Mouse (Mus musculus): ENCODE data around the gene En2. TPM values are rescaled to one million over a fixed set of nuclear protein-coding genes. Genes with fewer than 3 reads are reported as not detected.
A peak's percentile ranks its signal among the peaks of the same experiment; 100 is the strongest.

The En2 gene
- total and polyA plus RNA-seq, 3 experiments, result 0.05 TPM; not detected in 2

DNA sequence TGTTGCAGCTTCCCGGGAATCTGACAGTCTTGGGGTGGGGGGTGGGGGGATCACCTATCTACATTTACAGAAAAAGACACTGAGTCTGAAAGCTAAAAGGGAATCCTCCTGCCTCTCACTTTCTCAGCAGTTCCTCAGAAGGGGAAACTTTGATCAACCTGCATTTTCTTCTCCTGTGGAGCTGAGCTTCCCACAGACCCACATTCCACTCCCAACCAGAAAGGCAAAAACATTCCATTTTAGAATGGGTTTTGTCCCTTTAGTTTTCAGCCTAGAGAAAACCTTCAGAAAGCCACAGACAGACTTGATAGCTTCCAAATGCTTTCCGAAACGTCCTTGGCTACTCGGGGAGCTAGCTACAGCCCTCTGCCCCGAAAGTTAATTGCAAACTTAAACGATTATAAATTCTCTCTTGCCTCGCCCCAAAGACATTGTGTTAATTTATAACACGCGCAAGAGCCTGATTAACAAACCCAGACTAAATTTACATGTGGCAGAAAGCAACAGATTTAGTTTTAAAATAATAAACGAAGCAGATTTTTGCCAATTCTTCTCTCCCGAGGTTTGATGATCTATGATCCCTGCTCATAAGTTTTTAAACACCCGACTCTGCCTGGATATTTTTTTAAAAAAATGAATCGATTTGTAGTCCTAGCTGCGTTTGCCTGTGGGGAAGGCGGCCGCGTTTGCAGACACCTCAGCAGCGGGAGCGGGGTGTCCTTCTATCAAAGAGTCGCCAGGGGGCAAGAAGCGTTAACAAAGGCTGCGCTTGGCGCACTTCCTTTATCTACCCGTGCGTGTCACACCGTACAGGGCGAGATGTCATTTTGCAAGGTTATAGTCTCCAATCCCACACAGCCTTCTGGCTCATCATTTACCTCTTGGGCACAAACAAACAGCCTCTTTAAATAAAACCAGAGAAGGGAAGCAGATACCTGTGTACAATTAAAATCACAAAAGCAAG is 42.7 kb upstream of the En2 start:
- intact Hi-C loops (cut with DNase I), result loop anchor here (10.0 kb wide), 1 partner anchor 262 kb away; no protein-coding TSS in a partner anchor
- Histone ChIP-seq H3K27ac (no peak overlapping the region), H3K4me3 (no peak overlapping the region), H3K27me3 (ENCODE audit: control insufficient read depth, insufficient read depth, low read length) (peaks cover 20% of the 10 kb centered on the region), H3K36me3 (ENCODE audit: control insufficient read depth, insufficient read depth, low read length) (no peaks in the 10 kb centered on the region), H3K9ac (ENCODE audit: low read depth, low read length) (no peak overlapping the region), H3K4me1 (ENCODE audit: control insufficient read depth, insufficient read depth, low read length) (no peaks in the 10 kb centered on the region), H3K79me2 (replicated peaks; ENCODE audit: control insufficient read depth, insufficient read depth, low read length) (no peaks in the 10 kb centered on the region)
- 4% methylated on average over 27 of the region's 27 CpGs for WGBS
- DNase-seq, result peak; percentile 51 to 56
- no peak for TF ChIP-seq EP300 (IDR thresholded peaks at IDR 0.05; ENCODE audit: insufficient read depth, low read depth, low read length)
- peak; percentile 80 for TF ChIP-seq CTCF (IDR thresholded peaks at IDR 0.05)

DNA sequence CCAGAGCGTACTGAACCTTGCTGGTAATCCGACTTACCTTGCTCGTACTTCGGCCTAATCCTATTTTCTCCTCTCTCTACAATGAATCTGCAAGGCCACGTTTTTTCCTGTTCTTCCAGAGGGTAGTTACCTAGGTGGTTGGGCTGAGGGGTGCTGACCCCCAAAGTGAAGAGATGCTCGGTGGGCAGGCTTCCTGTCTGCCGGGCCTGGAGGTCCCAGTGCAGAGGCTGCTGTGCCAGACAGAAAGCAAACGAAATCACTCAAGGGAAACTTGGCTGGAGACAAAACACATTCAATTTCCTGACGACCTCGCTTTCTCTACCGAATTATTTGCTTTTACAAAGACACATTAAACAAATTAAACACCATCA is 42.1 kb upstream of the En2 start:
- no peak for DNase-seq
- Histone ChIP-seq H3K4me3 (no peak overlapping the region), H3K27ac (no peak overlapping the region), H3K36me3 (ENCODE audit: control insufficient read depth, insufficient read depth, low read length) (no peaks in the 10 kb centered on the region), H3K27me3 (ENCODE audit: control insufficient read depth, insufficient read depth, low read length) (peaks cover 21% of the 10 kb centered on the region), H3K4me1 (ENCODE audit: control insufficient read depth, insufficient read depth, low read length) (no peaks in the 10 kb centered on the region), H3K79me2 (replicated peaks; ENCODE audit: control insufficient read depth, insufficient read depth, low read length) (no peaks in the 10 kb centered on the region), H3K9ac (ENCODE audit: low read depth, low read length) (no peak overlapping the region)
- TF ChIP-seq POLR2A (IDR thresholded peaks at IDR 0.05; ENCODE audit: insufficient read depth, low read depth, low read length), result no peak
- TF ChIP-seq CTCF (IDR thresholded peaks at IDR 0.05), result no peak
- TF ChIP-seq EP300 (IDR thresholded peaks at IDR 0.05; ENCODE audit: insufficient read depth, low read depth, low read length), result no peak
- 4% methylated on average over 11 of the region's 11 CpGs for WGBS
- intact Hi-C loops (cut with DNase I), result loop anchor here (10.0 kb wide), 1 partner anchor 261 kb away; no protein-coding TSS in a partner anchor

DNA sequence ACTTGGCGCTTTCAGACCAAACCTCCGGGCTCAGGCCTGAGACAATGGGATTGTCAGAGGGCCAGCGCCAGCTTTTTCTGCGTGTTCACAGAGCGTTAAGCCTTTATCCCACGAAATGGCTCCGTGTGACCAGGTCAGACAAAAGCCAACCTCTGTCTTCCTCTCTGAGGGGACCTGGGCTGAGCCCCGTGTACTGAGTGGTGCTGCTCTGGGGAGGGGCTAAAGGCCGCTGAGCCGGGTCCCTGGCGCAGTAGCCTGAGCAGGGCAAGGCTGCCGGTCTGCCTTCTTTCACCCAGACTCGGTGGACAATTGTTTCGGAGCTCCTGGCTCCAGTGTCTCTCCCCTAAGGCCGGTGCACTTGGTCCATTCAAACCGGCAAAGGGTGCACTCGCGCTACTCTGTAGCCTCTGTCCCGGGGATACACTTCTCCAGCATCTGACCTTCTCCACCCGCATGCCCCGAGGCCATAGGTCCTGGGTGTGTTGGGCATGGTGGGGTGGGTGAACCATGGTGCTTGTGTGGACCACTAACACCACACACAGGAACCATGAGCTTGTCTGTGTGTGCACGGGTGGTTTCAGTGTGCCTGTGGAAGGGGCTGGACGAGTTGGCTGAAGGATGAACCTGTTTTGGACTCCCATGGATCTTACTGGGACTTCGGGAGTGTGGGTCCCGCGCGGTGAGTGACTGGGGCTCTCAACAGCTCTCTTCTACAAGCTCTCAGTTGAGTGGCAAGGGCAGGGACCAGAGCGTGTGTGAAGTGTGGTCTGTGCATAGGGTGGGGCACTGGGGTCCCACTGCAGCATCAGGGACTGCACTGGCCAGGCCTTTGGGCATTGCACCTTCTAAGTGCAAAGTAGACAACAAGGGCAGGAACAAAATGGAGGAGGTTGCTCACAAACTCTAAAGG is 40.9 kb upstream of the En2 start:
- DNase-seq, result no peak

GRCm38 (mm10) chr5:28128851-28129250 is 36.6 kb upstream of the En2 start:
- Histone ChIP-seq H3K27me3 (ENCODE audit: control insufficient read depth, insufficient read depth, low read length) (peaks cover 16% of the 10 kb centered on the region), H3K79me2 (replicated peaks; ENCODE audit: control insufficient read depth, insufficient read depth, low read length) (no peaks in the 10 kb centered on the region), H3K9ac (ENCODE audit: low read depth, low read length) (no peak overlapping the region), H3K4me1 (ENCODE audit: control insufficient read depth, insufficient read depth, low read length) (no peaks in the 10 kb centered on the region), H3K4me3 (no peak overlapping the region), H3K27ac (no peak overlapping the region), H3K36me3 (ENCODE audit: control insufficient read depth, insufficient read depth, low read length) (no peaks in the 10 kb centered on the region)
- intact Hi-C loops (cut with DNase I), result loop anchor here (10.0 kb wide), 1 partner anchor 256 kb away; no protein-coding TSS in a partner anchor
- no peak for TF ChIP-seq EP300 (IDR thresholded peaks at IDR 0.05; ENCODE audit: insufficient read depth, low read depth, low read length)
- TF ChIP-seq POLR2A (IDR thresholded peaks at IDR 0.05; ENCODE audit: insufficient read depth, low read depth, low read length), result no peak
- no peak for TF ChIP-seq CTCF (IDR thresholded peaks at IDR 0.05)
- no peak for DNase-seq
- WGBS, result 57% methylated on average over 1 of the region's 1 CpGs

More for the DNA sequence above, 40.9 kb upstream of the En2 start:
- intact Hi-C loops (cut with DNase I), result loop anchor here (10.0 kb wide), 1 partner anchor 260 kb away; no protein-coding TSS in a partner anchor
- TF ChIP-seq CTCF (IDR thresholded peaks at IDR 0.05) (no peak), POLR2A (IDR thresholded peaks at IDR 0.05; ENCODE audit: insufficient read depth, low read depth, low read length) (no peak), EP300 (IDR thresholded peaks at IDR 0.05; ENCODE audit: insufficient read depth, low read depth, low read length) (no peak)
- Histone ChIP-seq H3K4me3 (no peak overlapping the region), H3K79me2 (replicated peaks; ENCODE audit: control insufficient read depth, insufficient read depth, low read length) (no peaks in the 10 kb centered on the region), H3K36me3 (ENCODE audit: control insufficient read depth, insufficient read depth, low read length) (no peaks in the 10 kb centered on the region), H3K27ac (no peak overlapping the region), H3K27me3 (ENCODE audit: control insufficient read depth, insufficient read depth, low read length) (peaks cover 20% of the 10 kb centered on the region), H3K9ac (ENCODE audit: low read depth, low read length) (no peak overlapping the region), H3K4me1 (ENCODE audit: control insufficient read depth, insufficient read depth, low read length) (no peaks in the 10 kb centered on the region)
- WGBS, result 4% methylated on average over 28 of the region's 28 CpGs

DNA sequence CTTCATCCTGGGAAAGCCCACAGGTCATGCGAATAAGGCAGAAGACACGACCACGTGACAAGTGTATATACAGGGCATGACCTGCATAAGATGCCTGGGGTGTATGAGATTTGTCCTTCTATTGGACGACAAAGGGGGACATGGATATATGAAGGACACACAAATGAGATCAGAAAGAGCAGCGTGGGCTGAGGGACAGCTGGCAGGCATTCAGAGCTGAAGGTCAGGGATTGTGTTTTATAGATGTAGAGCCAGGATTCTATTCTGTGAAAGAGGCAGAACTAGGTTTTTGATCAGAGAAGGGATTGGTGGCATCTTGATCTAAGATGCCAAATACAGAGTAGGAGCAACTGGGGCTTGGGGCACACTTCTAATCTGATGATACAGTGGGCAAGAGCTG is 33.3 kb upstream of the En2 start:
- H3K27me3 ChIP-seq (ENCODE audit: control insufficient read depth, insufficient read depth, low read length), result peaks cover 4% of the 10 kb centered on the region; the same call in 1 of the 2 replicates
- no peaks in the 10 kb centered on the region for H3K36me3 ChIP-seq (ENCODE audit: control insufficient read depth, insufficient read depth, low read length)
- no peak overlapping the region for H3K27ac ChIP-seq
- 70% methylated on average over 5 of the region's 5 CpGs for WGBS
- no peak for DNase-seq
- no peaks in the 10 kb centered on the region for H3K4me1 ChIP-seq (ENCODE audit: control insufficient read depth, insufficient read depth, low read length)
- H3K79me2 ChIP-seq (replicated peaks; ENCODE audit: control insufficient read depth, insufficient read depth, low read length), result no peaks in the 10 kb centered on the region
- no peak overlapping the region for H3K4me3 ChIP-seq
- intact Hi-C loops (cut with DNase I), result no loop called here
- H3K9ac ChIP-seq (ENCODE audit: low read depth, low read length), result no peak overlapping the region
- TF ChIP-seq CTCF (IDR thresholded peaks at IDR 0.05) (no peak), EP300 (IDR thresholded peaks at IDR 0.05; ENCODE audit: insufficient read depth, low read depth, low read length) (no peak), POLR2A (IDR thresholded peaks at IDR 0.05; ENCODE audit: insufficient read depth, low read depth, low read length) (no peak)
